Mouse (Mus musculus) large intestine, adult 2 months (tissue): Measurements from ENCODE around the gene Agfg1. TPM values are rescaled to one million over a fixed set of nuclear protein-coding genes. Genes with fewer than 3 reads are reported as not detected.

Experiments
- DNase-seq: peaks from one replicate; pipeline ENCODE4 v3.0.0-alpha.2; 2012; ENCODE audit warnings: low read depth, low spot score
- WGBS: fragments of 180-500 bp; shearing (Covaris S2); methylation state at CpG from one replicate; pipeline ENCODE4 v1.1.7; 2018; 5-methylcytosine and 5-hydroxymethylcytosine counted together
- polyA plus RNA-seq: library from polyadenylated mRNA; depleted of rRNA; stranded (reverse); fragments of >200 nt; gene quantifications from 2 replicates; pipeline ENCODE4 v1.2.3, GENCODE M21; 2012; rRNA removed

Agfg1 gene
- 35.2 and 46.2 TPM in 2 replicates for polyA plus RNA-seq

- peak; percentile 46 for DNase-seq
- WGBS: under 1% methylated on average over 34 of the region's 34 CpGs
Observed at GRCm38 (mm10) chr1:82839296-82839613, at the start of gene Agfg1. Agfg1 (plus strand) TSS chr1:82839483.

- 91% methylated on average over 11 of the region's 11 CpGs for WGBS
Observed at GRCm38 (mm10) chr1:82791105-82791504, 48.2 kb upstream of the Agfg1 start.

GRCm38 (mm10) chr1:82792238-82792637 is 47.0 kb upstream of the Agfg1 start:
- DNase-seq: no peak
- WGBS: 96% methylated on average over 6 of the region's 6 CpGs

More at GRCm38 (mm10) chr1:82791105-82791504, 48.2 kb upstream of the Agfg1 start:
- DNase-seq: no peak

GRCm38 (mm10) chr1:82793110-82793509 is 46.2 kb upstream of the Agfg1 start:
- 79% methylated on average over 3 of the region's 3 CpGs for whole genome bisulfite sequencing
- DNase-seq: no peak

GRCm38 (mm10) chr1:82793986-82794385 is 45.3 kb upstream of the Agfg1 start:
- WGBS: 86% methylated on average over 4 of the region's 4 CpGs
- no peak for DNase-seq

- WGBS: 75% methylated on average over 2 of the region's 2 CpGs
- no peak for DNase-seq
Observed at GRCm38 (mm10) chr1:82795211-82795610, 44.1 kb upstream of the Agfg1 start.

- WGBS: 59% methylated on average over 18 of the region's 18 CpGs
- DNase-seq: no peak
Observed at GRCm38 (mm10) chr1:82795702-82796443, 43.4 kb upstream of the Agfg1 start.

- WGBS: 93% methylated on average over 4 of the region's 4 CpGs
- DNase-seq: no peak
Observed at GRCm38 (mm10) chr1:82797088-82797487, 42.2 kb upstream of the Agfg1 start.

- DNase-seq: no peak
Observed at GRCm38 (mm10) chr1:82798304-82798703, 41.0 kb upstream of the Agfg1 start.

GRCm38 (mm10) chr1:82798922-82799321 is 40.4 kb upstream of the Agfg1 start:
- no peak for DNase-seq
- WGBS: 62% methylated on average over 4 of the region's 4 CpGs

More at GRCm38 (mm10) chr1:82798304-82798703, 41.0 kb upstream of the Agfg1 start:
- WGBS: 57% methylated on average over 5 of the region's 5 CpGs

GRCm38 (mm10) chr1:82801105-82801783 is 38.0 kb upstream of the Agfg1 start:
- no peak for DNase-seq
- 65% methylated on average over 12 of the region's 12 CpGs for WGBS

- WGBS: 81% methylated on average over 7 of the region's 7 CpGs
- no peak for DNase-seq
Observed at GRCm38 (mm10) chr1:82803608-82804007, 35.7 kb upstream of the Agfg1 start.

GRCm38 (mm10) chr1:82804059-82804458 is 35.2 kb upstream of the Agfg1 start:
- WGBS: 86% methylated on average over 1 of the region's 1 CpGs

GRCm38 (mm10) chr1:82806391-82806790 is 32.9 kb upstream of the Agfg1 start:
- 71% methylated on average over 8 of the region's 8 CpGs for WGBS
- DNase-seq: no peak

More at GRCm38 (mm10) chr1:82804059-82804458, 35.2 kb upstream of the Agfg1 start:
- no peak for DNase-seq

- 79% methylated on average over 7 of the region's 7 CpGs for WGBS
- no peak for DNase-seq
Observed at GRCm38 (mm10) chr1:82807206-82807605, 32.1 kb upstream of the Agfg1 start.

GRCm38 (mm10) chr1:82808564-82808963 is 30.7 kb upstream of the Agfg1 start:
- WGBS: 33% methylated on average over 3 of the region's 3 CpGs
- no peak for DNase-seq

- no peak for DNase-seq
Observed at GRCm38 (mm10) chr1:82811766-82812165, 27.5 kb upstream of the Agfg1 start.

GRCm38 (mm10) chr1:82815941-82816716 is 23.2 kb upstream of the Agfg1 start:
- WGBS: 33% methylated on average over 17 of the region's 17 CpGs
- DNase-seq: no peak

More at GRCm38 (mm10) chr1:82811766-82812165, 27.5 kb upstream of the Agfg1 start:
- WGBS: 27% methylated on average over 1 of the region's 1 CpGs

- 83% methylated on average over 10 of the region's 10 CpGs for WGBS
- no peak for DNase-seq
Observed at GRCm38 (mm10) chr1:82819366-82819765, 19.9 kb upstream of the Agfg1 start.

- no peak for DNase-seq
- 23% methylated on average over 15 of the region's 15 CpGs for WGBS
Observed at GRCm38 (mm10) chr1:82820179-82820578, 19.1 kb upstream of the Agfg1 start.
